Mouse (Mus musculus) liver, embryonic 14.5 days (tissue): Measurements from ENCODE around the gene Kdm2a. TPM values are rescaled to one million over a fixed set of nuclear protein-coding genes. Genes with fewer than 3 reads are reported as not detected.

Experiments used
- ATAC-seq: fragments of 200-750 bp; cut with Nextera tagmentation; 2 replicates; pipeline ENCODE4 v1.8.0; 2017; ENCODE audit warnings: moderate number of reproducible peaks, mild to moderate bottlenecking, moderate library complexity; ENCODE audit not compliant: insufficient read depth
- DNase-seq, 3 experiments: peaks; one replicate each; pipeline ENCODE4 v3.0.0-alpha.2; 2012 to 2013; ENCODE audit warnings: low read depth in 3 of 3, low spot score in 3 of 3
- H3K27ac ChIP-seq: fragments of 300-500 bp; sonication (generic); 2 replicates; pipeline ENCODE4 v1.5.1; 2014; ENCODE audit warnings: moderate library complexity, mild to moderate bottlenecking, control low read depth, inconsistent platforms
- H3K27me3 ChIP-seq: fragments of 300-500 bp; sonication (generic); 2 replicates; pipeline ENCODE4 v1.6.1; 2014; ENCODE audit warnings: mild to moderate bottlenecking, low read length, moderate library complexity; ENCODE audit not compliant: control insufficient read depth, insufficient read depth
- H3K36me3 ChIP-seq: fragments of 300-500 bp; sonication (generic); replicated peaks from 2 replicates; pipeline ENCODE4 v1.6.1; 2014; ENCODE audit warnings: low read depth; ENCODE audit not compliant: control insufficient read depth, insufficient read depth
- H3K4me1 ChIP-seq, 2 experiments: fragments of 200-500 bp in 1 of 2; fragments of 300-500 bp in 1 of 2; sonication (generic) in 1 of 2; replicated peaks; 2 replicates each; pipeline ENCODE4 v1.6.1; 2012 to 2014; ENCODE audit warnings: antibody characterized with exemption in 1 of 2, inconsistent platforms in 1 of 2, low read length in 1 of 2; ENCODE audit not compliant: control insufficient read depth in 2 of 2, insufficient read depth in 2 of 2
- H3K4me2 ChIP-seq: fragments of 300-500 bp; sonication (generic); 2 replicates; pipeline ENCODE4 v1.6.1; 2014; ENCODE audit warnings: low read depth, mild to moderate bottlenecking, control low read depth, moderate library complexity
- H3K4me3 ChIP-seq, 2 experiments: fragments of 200-500 bp in 1 of 2; fragments of 300-500 bp in 1 of 2; sonication (generic) in 1 of 2; 2 replicates each; pipeline ENCODE4 v1.5.1; 2012 to 2014; ENCODE audit warnings: low read depth in 2 of 2, low read length in 2 of 2, mild to moderate bottlenecking in 2 of 2, control low read depth in 1 of 2, inconsistent platforms in 1 of 2, moderate library complexity in 1 of 2; ENCODE audit not compliant: insufficient read depth in 1 of 2
- H3K9ac ChIP-seq: fragments of 300-500 bp; sonication (generic); replicated peaks from 2 replicates; pipeline ENCODE4 v1.6.1; 2014; ENCODE audit warnings: mild to moderate bottlenecking, control low read depth, moderate library complexity
- H3K9me3 ChIP-seq: fragments of 300-500 bp; sonication (generic); 2 replicates; pipeline ENCODE4 v1.6.1; 2016; ENCODE audit warnings: low read length, mixed read lengths; ENCODE audit not compliant: control insufficient read depth
- CTCF ChIP-seq: IDR thresholded peaks from 2 replicates; pipeline ENCODE4 v1.5.1; 2016; ENCODE audit warnings: antibody characterized with exemption, low read depth, control low read depth
- EP300 ChIP-seq: IDR thresholded peaks from 2 replicates; pipeline ENCODE4 v1.6.1; 2016; ENCODE audit warnings: antibody characterized with exemption, low read depth
- WGBS: fragments of 180-500 bp; shearing (Covaris S2); extraction: QIAGEN DNeasy Blood & Tissue Kit; methylation state at CpG from one replicate; pipeline ENCODE4 v1.1.7; 2014; ENCODE audit not compliant: insufficient replicate concordance; 5-methylcytosine and 5-hydroxymethylcytosine counted together
- polyA plus RNA-seq, 2 experiments: library from polyadenylated mRNA; depleted of rRNA in 1 of 2; stranded (reverse) in 1 of 2; unstranded in 1 of 2; fragments of >200 nt; fragmentation: Nextera tagmentation in 1 of 2; extraction: Ambion mirVana in 1 of 2; gene quantifications; 2 replicates each; pipeline versions ENCODE4 v1.2.1 to v1.2.3; 2012 to 2014

Kdm2a gene
- polyA plus RNA-seq, 2 experiments = 12.4 to 19.0 TPM

DNA sequence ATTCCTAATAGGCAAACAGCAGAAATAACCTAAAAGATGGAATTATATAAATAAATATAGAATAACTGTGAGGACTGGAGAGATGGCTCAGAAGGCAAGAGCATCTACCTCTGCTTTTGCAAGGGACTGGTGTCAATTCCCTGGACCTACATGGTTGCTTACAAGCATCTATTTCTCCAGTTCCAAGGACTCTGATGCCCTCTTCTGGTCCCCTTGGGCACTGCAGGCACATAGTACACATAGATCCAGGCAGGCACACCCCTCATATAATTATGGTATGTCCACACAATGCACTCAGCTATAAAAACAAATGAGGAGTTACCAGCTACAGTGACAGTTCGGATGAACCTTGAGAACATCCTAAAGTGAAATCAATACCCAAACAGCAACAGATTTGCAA lies 118.6 kb downstream of the Kdm2a start:
- Histone ChIP-seq H3K9ac (no peak overlapping the region), H3K27me3 (no peaks in the 10 kb centered on the region), H3K27ac (no peak overlapping the region), H3K9me3 (no peaks in the 10 kb centered on the region), H3K4me2 (no peak overlapping the region), H3K4me3 (no peak overlapping the region), H3K36me3 (no peaks in the 10 kb centered on the region), H3K4me1 (peaks cover 0 to 6% of the 10 kb centered on the region in 2 experiments; a peak in 1 of 4 replicates)
- 78% methylated on average over 1 of the region's 1 CpGs for WGBS
- ATAC-seq (no peak), DNase-seq (no peak)
- TF ChIP-seq EP300 = no peak
- TF ChIP-seq CTCF = peak; percentile 55

DNA sequence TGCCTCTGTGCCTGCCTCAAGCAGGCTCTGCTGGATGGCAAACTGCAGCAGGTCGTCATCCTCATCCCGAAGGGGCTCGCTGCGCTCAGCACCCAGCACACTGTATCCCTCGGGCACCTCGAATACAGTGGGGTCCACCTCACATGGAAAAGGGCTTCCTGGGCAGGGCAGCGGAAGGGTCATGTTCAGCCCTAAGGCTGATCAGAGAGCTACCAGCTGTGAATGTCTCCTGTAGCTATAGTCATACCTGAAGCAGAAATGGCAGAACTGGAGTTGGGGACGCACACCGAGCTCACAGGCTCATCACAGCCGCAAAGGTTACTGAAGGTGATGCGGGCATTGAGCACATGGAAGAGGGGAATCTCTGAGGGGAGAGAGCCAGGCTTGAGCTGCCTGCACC lies 127.1 kb downstream of the Kdm2a start:
- DNase-seq (no peak), ATAC-seq (no peak)
- no peaks in the 10 kb centered on the region for H3K9me3 ChIP-seq
- peaks cover 0 to 5% of the 10 kb centered on the region in 2 experiments; a peak in 1 of 4 replicates for H3K4me1 ChIP-seq
- no peak overlapping the region for H3K4me3 ChIP-seq
- H3K9ac ChIP-seq = no peak overlapping the region
- H3K27me3 ChIP-seq = no peaks in the 10 kb centered on the region; the same call in 1 of the 2 replicates
- H3K4me2 ChIP-seq = no peak overlapping the region
- no peaks in the 10 kb centered on the region for H3K36me3 ChIP-seq
- WGBS = 86% methylated on average over 11 of the region's 11 CpGs
- H3K27ac ChIP-seq = no peak overlapping the region
- TF ChIP-seq CTCF = no peak

DNA sequence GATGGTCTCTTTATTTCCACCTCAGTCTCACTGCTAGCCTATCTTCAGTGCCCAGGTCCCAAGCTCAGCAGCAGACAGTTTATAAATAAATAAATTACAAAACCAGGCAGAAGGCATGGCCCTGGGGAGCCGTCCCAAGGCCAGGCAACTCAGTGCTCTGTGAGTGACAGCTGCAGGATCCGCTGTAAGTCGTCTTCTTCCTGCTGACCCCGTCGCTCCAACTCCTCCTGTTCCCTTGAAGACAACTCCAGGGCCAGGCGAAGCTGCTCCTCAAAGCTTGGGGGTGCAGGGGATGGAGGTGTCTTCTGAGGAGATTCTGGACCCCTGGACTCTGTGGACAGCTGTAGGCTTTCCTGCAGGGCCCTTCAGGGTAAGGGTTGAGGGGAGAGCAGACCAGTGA lies 127.9 kb downstream of the Kdm2a start:
- Histone ChIP-seq H3K36me3 (no peaks in the 10 kb centered on the region), H3K27me3 (no peaks in the 10 kb centered on the region; the same call in 1 of the 2 replicates), H3K4me1 (peaks cover 0 to 5% of the 10 kb centered on the region in 2 experiments; a peak in 1 of 4 replicates), H3K4me3 (no peak overlapping the region), H3K27ac (no peak overlapping the region), H3K4me2 (no peak overlapping the region), H3K9me3 (no peaks in the 10 kb centered on the region), H3K9ac (no peak overlapping the region)
- DNase-seq (no peak), ATAC-seq (no peak)
- 54% methylated on average over 6 of the region's 6 CpGs for WGBS
- no peak for TF ChIP-seq EP300
- no peak for TF ChIP-seq CTCF

DNA sequence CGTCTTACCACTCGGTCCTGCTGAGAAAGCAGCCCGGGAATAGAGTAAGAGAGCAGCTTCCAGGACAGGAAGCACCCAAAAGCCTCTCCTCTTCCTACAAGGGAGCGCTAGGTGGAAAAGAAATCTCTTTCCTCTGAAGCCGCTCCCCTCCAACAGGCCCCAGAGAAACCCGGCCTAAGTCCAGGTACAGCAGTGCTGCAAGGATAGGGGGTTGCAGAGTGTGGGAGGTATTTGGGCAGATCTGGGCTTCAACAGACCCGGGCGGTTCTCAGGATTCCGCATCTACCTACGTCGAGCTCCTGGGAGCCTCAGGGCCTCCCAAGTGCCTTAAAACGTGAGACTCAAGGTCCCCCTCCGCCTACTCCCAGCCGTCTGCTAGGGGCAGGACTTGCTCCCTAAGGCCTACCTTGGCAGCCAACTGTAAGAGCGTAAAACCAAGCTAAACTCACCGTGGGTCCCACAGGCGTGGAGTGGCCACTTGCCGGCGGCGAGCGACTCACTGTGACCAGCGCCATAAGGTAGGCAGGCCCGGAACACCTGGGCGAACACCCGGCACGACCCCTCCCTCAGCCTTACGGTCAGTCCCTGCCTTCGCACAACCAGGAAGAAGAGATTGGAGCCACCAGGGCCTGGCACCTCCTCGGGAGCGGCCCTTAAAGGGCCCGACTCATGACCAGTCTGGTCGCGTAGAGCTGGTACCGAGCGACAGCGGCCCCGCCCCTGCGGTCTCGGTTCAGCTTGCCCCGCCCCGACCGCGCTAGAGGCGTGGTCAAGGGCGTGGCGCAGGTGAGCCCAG lies 129.3 kb downstream of the Kdm2a start, which contains the start of gene Ssh3:
Ssh3 (minus strand) TSS at position 615 of the 796 bp plus-strand sequence.
- Histone ChIP-seq H3K36me3 (no peaks in the 10 kb centered on the region), H3K4me3 (peak within 1 kb of the TSS; percentile 44 to 49), H3K27me3 (no peaks in the 10 kb centered on the region; the same call in 1 of the 2 replicates), H3K9ac (peak within 1 kb of the TSS; percentile 47), H3K4me1 (peaks cover 0 to 5% of the 10 kb centered on the region in 2 experiments; a peak in 1 of 4 replicates), H3K9me3 (no peaks in the 10 kb centered on the region), H3K27ac (no peak within 1 kb of the TSS), H3K4me2 (peak within 1 kb of the TSS; percentile 72)
- TF ChIP-seq CTCF = no peak
- TF ChIP-seq EP300 = no peak
- DNase-seq (no peak), ATAC-seq (peak; percentile 68)
- 16% methylated on average over 46 of the region's 46 CpGs for WGBS

DNA sequence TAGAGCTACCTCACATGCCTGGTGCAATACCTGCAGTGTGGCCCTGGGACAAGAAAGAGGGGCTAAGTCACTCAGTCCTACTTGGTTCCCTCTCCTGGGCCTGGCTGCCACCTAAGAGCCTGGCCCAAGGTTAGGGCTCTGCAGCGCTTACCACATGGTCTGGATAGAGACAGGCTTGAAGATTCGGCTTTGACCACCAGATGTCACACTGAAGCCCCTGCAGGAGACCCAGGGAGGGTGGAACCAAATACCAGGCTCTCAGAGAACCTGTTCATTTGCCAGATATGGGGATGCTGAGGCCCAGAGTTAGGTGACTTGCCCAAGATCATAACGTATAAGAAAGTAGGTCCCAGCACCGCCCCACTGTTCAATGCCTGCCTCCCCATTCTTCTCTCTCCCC lies 132.1 kb downstream of the Kdm2a start:
- H3K27me3 ChIP-seq = no peaks in the 10 kb centered on the region; the same call in 1 of the 2 replicates
- H3K9me3 ChIP-seq = no peaks in the 10 kb centered on the region
- H3K36me3 ChIP-seq = no peaks in the 10 kb centered on the region
- TF ChIP-seq EP300 (no peak), CTCF (no peak; the same call in 1 of the 2 replicates)
- H3K9ac ChIP-seq = no peak overlapping the region
- H3K4me2 ChIP-seq = no peak overlapping the region
- H3K4me3 ChIP-seq = no peak overlapping the region
- H3K4me1 ChIP-seq = peaks cover 0 to 5% of the 10 kb centered on the region in 2 experiments; a peak in 1 of 4 replicates
- ATAC-seq = no peak
- 70% methylated on average over 4 of the region's 4 CpGs for WGBS
- H3K27ac ChIP-seq = no peak overlapping the region
- DNase-seq = no peak

Other genes with a start within 250 kb of the Kdm2a start
- 57.5 and 59.2 TPM in 2 replicates for gene Coro1b, start 249.7 kb downstream of the Kdm2a start, polyA plus RNA-seq (2012; rRNA removed)
- gene Coro1b, start 249.7 kb downstream of the Kdm2a start, polyA plus RNA-seq (2014; fragmentation: Nextera tagmentation; extraction: Ambion mirVana) = 57.5 and 62.2 TPM in 2 replicates
- 12.5 and 16.3 TPM in 2 replicates for gene Ptprcap, start 244.7 kb downstream of the Kdm2a start, polyA plus RNA-seq (2012; rRNA removed)
- gene Ptprcap, start 244.7 kb downstream of the Kdm2a start, polyA plus RNA-seq (2014; fragmentation: Nextera tagmentation; extraction: Ambion mirVana) = 14.4 and 17.0 TPM in 2 replicates
- gene Rps6kb2, start 234.9 kb downstream of the Kdm2a start, polyA plus RNA-seq (2012; rRNA removed) = 17.2 and 19.2 TPM in 2 replicates
- 19.5 and 19.9 TPM in 2 replicates for gene Rps6kb2, start 234.9 kb downstream of the Kdm2a start, polyA plus RNA-seq (2014; fragmentation: Nextera tagmentation; extraction: Ambion mirVana)
- 0.32 and 0.44 TPM in 2 replicates for gene Carns1, start 222.8 kb downstream of the Kdm2a start, polyA plus RNA-seq (2012; rRNA removed)
- 0.18 and 0.71 TPM in 2 replicates for gene Carns1, start 222.8 kb downstream of the Kdm2a start, polyA plus RNA-seq (2014; fragmentation: Nextera tagmentation; extraction: Ambion mirVana)
- gene Tbc1d10c, start 207.0 kb downstream of the Kdm2a start, polyA plus RNA-seq (2012; rRNA removed) = 2.6 TPM in 2 replicates
- 2.5 and 4.0 TPM in 2 replicates for gene Tbc1d10c, start 207.0 kb downstream of the Kdm2a start, polyA plus RNA-seq (2014; fragmentation: Nextera tagmentation; extraction: Ambion mirVana)
- 203 and 214 TPM in 2 replicates for gene Ppp1ca, start 206.2 kb downstream of the Kdm2a start, polyA plus RNA-seq (2012; rRNA removed)
- gene Ppp1ca, start 206.2 kb downstream of the Kdm2a start, polyA plus RNA-seq (2014; fragmentation: Nextera tagmentation; extraction: Ambion mirVana) = 432 and 447 TPM in 2 replicates
- 20.8 and 21.4 TPM in 2 replicates for gene Rad9a, start 196.6 kb downstream of the Kdm2a start, polyA plus RNA-seq (2012; rRNA removed)
- 14.3 and 16.8 TPM in 2 replicates for gene Rad9a, start 196.6 kb downstream of the Kdm2a start, polyA plus RNA-seq (2014; fragmentation: Nextera tagmentation; extraction: Ambion mirVana)
- gene Clcf1, start 184.0 kb downstream of the Kdm2a start, polyA plus RNA-seq (2012; rRNA removed) = 1.1 TPM in 2 replicates
- 0.42 and 0.43 TPM in 2 replicates for gene Clcf1, start 184.0 kb downstream of the Kdm2a start, polyA plus RNA-seq (2014; fragmentation: Nextera tagmentation; extraction: Ambion mirVana)
- not detected in 2 replicates for gene AC109138.7, start 183.9 kb downstream of the Kdm2a start, polyA plus RNA-seq (2012; rRNA removed)
- gene AC109138.7, start 183.9 kb downstream of the Kdm2a start, polyA plus RNA-seq (2014; fragmentation: Nextera tagmentation; extraction: Ambion mirVana) = not detected in 2 replicates
- 15.2 and 15.9 TPM in 2 replicates for gene Pold4, start 166.4 kb downstream of the Kdm2a start, polyA plus RNA-seq (2012; rRNA removed)
- gene Pold4, start 166.4 kb downstream of the Kdm2a start, polyA plus RNA-seq (2014; fragmentation: Nextera tagmentation; extraction: Ambion mirVana) = 12.9 and 13.1 TPM in 2 replicates
- 2.8 and 3.5 TPM in 2 replicates for gene Ssh3, start 129.1 kb downstream of the Kdm2a start, polyA plus RNA-seq (2012; rRNA removed)
- 1.3 and 1.4 TPM in 2 replicates for gene Ssh3, start 129.1 kb downstream of the Kdm2a start, polyA plus RNA-seq (2014; fragmentation: Nextera tagmentation; extraction: Ambion mirVana)
- gene Ankrd13d, start 115.1 kb downstream of the Kdm2a start, polyA plus RNA-seq (2012; rRNA removed) = 0.93 and 1.3 TPM in 2 replicates
- gene Ankrd13d, start 115.1 kb downstream of the Kdm2a start, polyA plus RNA-seq (2014; fragmentation: Nextera tagmentation; extraction: Ambion mirVana) = 0.45 and 0.66 TPM in 2 replicates
- gene Grk2, start 92.1 kb downstream of the Kdm2a start, polyA plus RNA-seq (2012; rRNA removed) = 23.9 and 26.0 TPM in 2 replicates
- 9.4 and 10.8 TPM in 2 replicates for gene Grk2, start 92.1 kb downstream of the Kdm2a start, polyA plus RNA-seq (2014; fragmentation: Nextera tagmentation; extraction: Ambion mirVana)
- gene Rhod, start 41.1 kb upstream of the Kdm2a start, polyA plus RNA-seq (2012; rRNA removed) = 3.8 and 5.3 TPM in 2 replicates
- gene Rhod, start 41.1 kb upstream of the Kdm2a start, polyA plus RNA-seq (2014; fragmentation: Nextera tagmentation; extraction: Ambion mirVana) = 6.2 and 6.4 TPM in 2 replicates
- gene Syt12, start 79.2 kb upstream of the Kdm2a start, polyA plus RNA-seq (2012; rRNA removed) = 0.06 and 0.15 TPM in 2 replicates
- gene Syt12, start 79.2 kb upstream of the Kdm2a start, polyA plus RNA-seq (2014; fragmentation: Nextera tagmentation; extraction: Ambion mirVana) = 0.06 and 0.14 TPM in 2 replicates
- gene 2010003K11Rik, start 100.3 kb upstream of the Kdm2a start, polyA plus RNA-seq (2012; rRNA removed) = 0.03 TPM in 1 of 2 replicates, not detected in the other
- 0.08 and 0.15 TPM in 2 replicates for gene 2010003K11Rik, start 100.3 kb upstream of the Kdm2a start, polyA plus RNA-seq (2014; fragmentation: Nextera tagmentation; extraction: Ambion mirVana)
- 14.7 and 16.4 TPM in 2 replicates for gene Pcx, start 112.2 kb upstream of the Kdm2a start, polyA plus RNA-seq (2012; rRNA removed)
- 25.6 and 29.1 TPM in 2 replicates for gene Pcx, start 112.2 kb upstream of the Kdm2a start, polyA plus RNA-seq (2014; fragmentation: Nextera tagmentation; extraction: Ambion mirVana)
- gene Lrfn4, start 217.4 kb upstream of the Kdm2a start, polyA plus RNA-seq (2012; rRNA removed) = 2.1 and 2.6 TPM in 2 replicates
- gene Lrfn4, start 217.4 kb upstream of the Kdm2a start, polyA plus RNA-seq (2014; fragmentation: Nextera tagmentation; extraction: Ambion mirVana) = 0.42 and 0.64 TPM in 2 replicates
- 20.0 and 26.7 TPM in 2 replicates for gene Rce1, start 227.4 kb upstream of the Kdm2a start, polyA plus RNA-seq (2012; rRNA removed)
- gene Rce1, start 227.4 kb upstream of the Kdm2a start, polyA plus RNA-seq (2014; fragmentation: Nextera tagmentation; extraction: Ambion mirVana) = 23.6 and 25.2 TPM in 2 replicates